Mouse (Mus musculus): ENCODE results near the gene Sdhd. TPM values are rescaled to one million over a fixed set of nuclear protein-coding genes. Genes with fewer than 3 reads are reported as not detected.
A peak's percentile ranks its signal among the peaks of the same experiment; 100 is the strongest.

The Sdhd gene
- polyA plus RNA-seq, 1 experiment from 2014 or later = 544 TPM

- Histone ChIP-seq H3K9me3 (no peaks in the 10 kb centered on the region), H3K27ac (no peak overlapping the region), H3K36me3 (no peaks in the 10 kb centered on the region), H3K4me3 (replicated peaks) (no peak overlapping the region), H3K9ac (no peak overlapping the region), H3K4me1 (replicated peaks) (no peaks in the 10 kb centered on the region), H3K27me3 (replicated peaks) (no peaks in the 10 kb centered on the region), H3K4me2 (replicated peaks) (no peak overlapping the region)
- WGBS = 62% methylated on average over 10 of the region's 10 CpGs
- ATAC-seq = peak; percentile 59; the same call in 1 of the 2 replicates
Observed at GRCm38 (mm10) chr9:50569599-50570525, 33.8 kb downstream of the Sdhd start.

GRCm38 (mm10) chr9:50567881-50568280, 35.7 kb downstream of the Sdhd start:
- Histone ChIP-seq H3K4me3 (replicated peaks) (no peak overlapping the region), H3K9me3 (no peaks in the 10 kb centered on the region), H3K4me1 (replicated peaks) (no peaks in the 10 kb centered on the region), H3K27me3 (replicated peaks) (no peaks in the 10 kb centered on the region), H3K4me2 (replicated peaks) (no peak overlapping the region), H3K27ac (no peak overlapping the region), H3K9ac (no peak overlapping the region), H3K36me3 (no peaks in the 10 kb centered on the region)
- no peak for ATAC-seq
- WGBS = 83% methylated on average over 2 of the region's 2 CpGs

GRCm38 (mm10) chr9:50567372-50567771, 36.2 kb downstream of the Sdhd start:
- no peak overlapping the region for H3K27ac ChIP-seq
- H3K4me1 ChIP-seq (replicated peaks) = no peaks in the 10 kb centered on the region
- no peak overlapping the region for H3K9ac ChIP-seq
- no peaks in the 10 kb centered on the region for H3K9me3 ChIP-seq
- no peak overlapping the region for H3K4me2 ChIP-seq (replicated peaks)
- 84% methylated on average over 4 of the region's 4 CpGs for WGBS
- no peak overlapping the region for H3K4me3 ChIP-seq (replicated peaks)
- no peaks in the 10 kb centered on the region for H3K27me3 ChIP-seq (replicated peaks)
- no peak for ATAC-seq
- no peaks in the 10 kb centered on the region for H3K36me3 ChIP-seq

GRCm38 (mm10) chr9:50565940-50566339, 37.7 kb downstream of the Sdhd start:
- H3K4me2 ChIP-seq (replicated peaks) = no peak overlapping the region
- no peak overlapping the region for H3K4me3 ChIP-seq (replicated peaks)

GRCm38 (mm10) chr9:50565173-50565572, 38.4 kb downstream of the Sdhd start:
- Histone ChIP-seq H3K27me3 (replicated peaks) (no peaks in the 10 kb centered on the region), H3K36me3 (no peaks in the 10 kb centered on the region), H3K9ac (no peak overlapping the region), H3K27ac (no peak overlapping the region), H3K4me3 (replicated peaks) (no peak overlapping the region), H3K9me3 (no peaks in the 10 kb centered on the region), H3K4me1 (replicated peaks) (no peaks in the 10 kb centered on the region), H3K4me2 (replicated peaks) (no peak overlapping the region)
- ATAC-seq = no peak
- 77% methylated on average over 7 of the region's 7 CpGs for WGBS

More at GRCm38 (mm10) chr9:50565940-50566339, 37.7 kb downstream of the Sdhd start:
- ATAC-seq = no peak
- Histone ChIP-seq H3K27ac (no peak overlapping the region), H3K4me1 (replicated peaks) (no peaks in the 10 kb centered on the region), H3K9me3 (no peaks in the 10 kb centered on the region), H3K9ac (no peak overlapping the region), H3K36me3 (no peaks in the 10 kb centered on the region), H3K27me3 (replicated peaks) (no peaks in the 10 kb centered on the region)
- 48% methylated on average over 4 of the region's 4 CpGs for WGBS

GRCm38 (mm10) chr9:50561918-50562360, 41.7 kb downstream of the Sdhd start:
- H3K4me3 ChIP-seq (replicated peaks) = no peak overlapping the region
- peak; percentile 66 for ATAC-seq
- WGBS = 69% methylated on average over 2 of the region's 2 CpGs
- H3K9me3 ChIP-seq = no peaks in the 10 kb centered on the region
- no peak overlapping the region for H3K27ac ChIP-seq
- H3K9ac ChIP-seq = no peak overlapping the region
- no peak overlapping the region for H3K4me2 ChIP-seq (replicated peaks)
- H3K27me3 ChIP-seq (replicated peaks) = no peaks in the 10 kb centered on the region
- no peaks in the 10 kb centered on the region for H3K36me3 ChIP-seq
- H3K4me1 ChIP-seq (replicated peaks) = no peaks in the 10 kb centered on the region

- Histone ChIP-seq H3K27me3 (replicated peaks) (no peaks in the 10 kb centered on the region), H3K4me2 (replicated peaks) (no peak within 1 kb of the TSS), H3K9ac (no peak within 1 kb of the TSS), H3K4me1 (replicated peaks) (no peaks in the 10 kb centered on the region), H3K27ac (0 out of 2 replicates have a peak within 1 kb of the TSS, but pooled peaks have one; percentile 6), H3K4me3 (replicated peaks) (no peak within 1 kb of the TSS), H3K36me3 (no peaks in the 10 kb centered on the region), H3K9me3 (no peaks in the 10 kb centered on the region)
- 86% methylated on average over 38 of the region's 38 CpGs for WGBS
- peak; percentile 88 for ATAC-seq
Observed at GRCm38 (mm10) chr9:50561145-50561917, 42.3 kb downstream of the Sdhd start, which contains the start of gene Tex12. TSS of gene Tex12 (minus strand) at chr9:50561325.

GRCm38 (mm10) chr9:50555094-50555446, 48.5 kb downstream of the Sdhd start, which contains the start of gene Bco2:
TSS of gene Bco2 (minus strand) at chr9:50555181.
- Histone ChIP-seq H3K4me3 (replicated peaks) (peak within 1 kb of the TSS; percentile 7; the same call in 1 of the 2 replicates), H3K27ac (peak within 1 kb of the TSS; percentile 66), H3K9me3 (no peaks in the 10 kb centered on the region), H3K4me1 (replicated peaks) (0 out of 2 replicates have a peak, but pooled peaks cover 2% of the 10 kb centered on the region), H3K27me3 (replicated peaks) (no peaks in the 10 kb centered on the region), H3K9ac (no peak within 1 kb of the TSS), H3K36me3 (no peaks in the 10 kb centered on the region), H3K4me2 (replicated peaks) (peak within 1 kb of the TSS; percentile 49)
- 40% methylated on average over 2 of the region's 2 CpGs for WGBS
- peak; percentile 72 for ATAC-seq

- H3K9ac ChIP-seq = no peak within 1 kb of the TSS
- no peaks in the 10 kb centered on the region for H3K9me3 ChIP-seq
- 24% methylated on average over 12 of the region's 12 CpGs for WGBS
- H3K4me3 ChIP-seq (replicated peaks) = peak within 1 kb of the TSS; percentile 7; the same call in 1 of the 2 replicates
- H3K27ac ChIP-seq = peak within 1 kb of the TSS; percentile 66
- H3K36me3 ChIP-seq = no peaks in the 10 kb centered on the region
- H3K27me3 ChIP-seq (replicated peaks) = no peaks in the 10 kb centered on the region
- H3K4me2 ChIP-seq (replicated peaks) = peak within 1 kb of the TSS; percentile 49
- ATAC-seq = peak; percentile 95
- 0 out of 2 replicates have a peak, but pooled peaks cover 2% of the 10 kb centered on the region for H3K4me1 ChIP-seq (replicated peaks)
Observed at GRCm38 (mm10) chr9:50554241-50555093, 49.1 kb downstream of the Sdhd start, which contains the start of gene Il18. TSS of gene Il18 (plus strand) at chr9:50554827.

- H3K27ac ChIP-seq = no peak overlapping the region
- no peaks in the 10 kb centered on the region for H3K9me3 ChIP-seq
- ATAC-seq = no peak
- no peak overlapping the region for H3K4me2 ChIP-seq (replicated peaks)
- H3K9ac ChIP-seq = no peak overlapping the region
- 69% methylated on average over 2 of the region's 2 CpGs for WGBS
- 0 out of 2 replicates have a peak, but pooled peaks cover 2% of the 10 kb centered on the region for H3K4me1 ChIP-seq (replicated peaks)
- H3K4me3 ChIP-seq (replicated peaks) = no peak overlapping the region
- no peaks in the 10 kb centered on the region for H3K36me3 ChIP-seq
- H3K27me3 ChIP-seq (replicated peaks) = no peaks in the 10 kb centered on the region
Observed at GRCm38 (mm10) chr9:50553547-50553946, 50.1 kb downstream of the Sdhd start.

- ATAC-seq = no peak
- H3K9ac ChIP-seq = no peak overlapping the region
- H3K4me1 ChIP-seq (replicated peaks) = 0 out of 2 replicates have a peak, but pooled peaks cover 2% of the 10 kb centered on the region
- H3K27ac ChIP-seq = no peak overlapping the region
- H3K9me3 ChIP-seq = no peaks in the 10 kb centered on the region
- H3K27me3 ChIP-seq (replicated peaks) = no peaks in the 10 kb centered on the region
- WGBS = 72% methylated on average over 5 of the region's 5 CpGs
- H3K4me2 ChIP-seq (replicated peaks) = no peak overlapping the region
- no peak overlapping the region for H3K4me3 ChIP-seq (replicated peaks)
- no peaks in the 10 kb centered on the region for H3K36me3 ChIP-seq
Observed at GRCm38 (mm10) chr9:50552206-50552605, 51.4 kb downstream of the Sdhd start.

Measured in intestine, embryonic 15.5 days (tissue).